Mouse (Mus musculus): ENCODE measurements around the gene Barx2. TPM values are rescaled to one million over a fixed set of nuclear protein-coding genes. Genes with fewer than 3 reads are reported as not detected.

The Barx2 gene
- polyA plus RNA-seq, 1 experiment from 2014 or later: not detected

- Histone ChIP-seq H3K9me3 (replicated peaks; ENCODE audit: control insufficient read depth, low read length) (no peaks in the 10 kb centered on the region), H3K4me2 (ENCODE audit: low read depth, low read length) (no peak overlapping the region), H3K4me3 (ENCODE audit: low read depth, low read length) (no peak overlapping the region; the same call in 1 of the 2 replicates)
These were observed 725 bp downstream of the Barx2 start for GRCm38 (mm10) chr9:31912553-31912920.

GRCm38 (mm10) chr9:31910221-31910620 is 3.0 kb downstream of the Barx2 start:
- Histone ChIP-seq H3K27ac (ENCODE audit: low read length) (no peak overlapping the region), H3K4me3 (ENCODE audit: low read depth, low read length) (no peak overlapping the region), H3K9me3 (replicated peaks; ENCODE audit: control insufficient read depth, low read length) (no peaks in the 10 kb centered on the region), H3K4me2 (ENCODE audit: low read depth, low read length) (no peak overlapping the region), H3K36me3 (ENCODE audit: control insufficient read depth, insufficient read depth) (no peaks in the 10 kb centered on the region), H3K27me3 (ENCODE audit: control insufficient read depth, insufficient read depth, low read depth, low read length) (peaks cover 52% of the 10 kb centered on the region), H3K9ac (ENCODE audit: low read depth, low read length) (no peak overlapping the region), H3K4me1 (ENCODE audit: control insufficient read depth, low read depth, low read length) (no peaks in the 10 kb centered on the region)
- ATAC-seq (ENCODE audit: low read depth): no peak
- 51% methylated on average over 5 of the region's 5 CpGs for WGBS (ENCODE audit: insufficient replicate concordance)

More at GRCm38 (mm10) chr9:31912553-31912920, 725 bp downstream of the Barx2 start:
- H3K27me3 ChIP-seq (ENCODE audit: control insufficient read depth, insufficient read depth, low read depth, low read length): peaks cover 74% of the 10 kb centered on the region
- WGBS (ENCODE audit: insufficient replicate concordance): 3% methylated on average over 16 of the region's 16 CpGs
- H3K9ac ChIP-seq (ENCODE audit: low read depth, low read length): no peak overlapping the region
- H3K27ac ChIP-seq (ENCODE audit: low read length): no peak overlapping the region
- ATAC-seq (ENCODE audit: low read depth): no peak
- H3K4me1 ChIP-seq (ENCODE audit: control insufficient read depth, low read depth, low read length): no peaks in the 10 kb centered on the region
- no peaks in the 10 kb centered on the region for H3K36me3 ChIP-seq (ENCODE audit: control insufficient read depth, insufficient read depth)

GRCm38 (mm10) chr9:31901781-31902180 is 11.5 kb downstream of the Barx2 start:
- Histone ChIP-seq H3K4me3 (ENCODE audit: low read depth, low read length) (no peak overlapping the region), H3K9me3 (replicated peaks; ENCODE audit: control insufficient read depth, low read length) (no peaks in the 10 kb centered on the region), H3K9ac (ENCODE audit: low read depth, low read length) (no peak overlapping the region), H3K4me2 (ENCODE audit: low read depth, low read length) (no peak overlapping the region), H3K27me3 (ENCODE audit: control insufficient read depth, insufficient read depth, low read depth, low read length) (no peaks in the 10 kb centered on the region), H3K36me3 (ENCODE audit: control insufficient read depth, insufficient read depth) (no peaks in the 10 kb centered on the region), H3K4me1 (ENCODE audit: control insufficient read depth, low read depth, low read length) (no peaks in the 10 kb centered on the region), H3K27ac (ENCODE audit: low read length) (no peak overlapping the region)
- WGBS (ENCODE audit: insufficient replicate concordance): 55% methylated on average over 2 of the region's 2 CpGs
- no peak for ATAC-seq (ENCODE audit: low read depth)

- no peaks in the 10 kb centered on the region for H3K4me1 ChIP-seq (ENCODE audit: control insufficient read depth, low read depth, low read length)
- H3K4me2 ChIP-seq (ENCODE audit: low read depth, low read length): no peak overlapping the region
- no peak overlapping the region for H3K9ac ChIP-seq (ENCODE audit: low read depth, low read length)
- no peak overlapping the region for H3K27ac ChIP-seq (ENCODE audit: low read length)
- no peaks in the 10 kb centered on the region for H3K36me3 ChIP-seq (ENCODE audit: control insufficient read depth, insufficient read depth)
- WGBS (ENCODE audit: insufficient replicate concordance): 53% methylated on average over 10 of the region's 10 CpGs
- H3K27me3 ChIP-seq (ENCODE audit: control insufficient read depth, insufficient read depth, low read depth, low read length): no peaks in the 10 kb centered on the region
- no peaks in the 10 kb centered on the region for H3K9me3 ChIP-seq (replicated peaks; ENCODE audit: control insufficient read depth, low read length)
- H3K4me3 ChIP-seq (ENCODE audit: low read depth, low read length): no peak overlapping the region
- no peak for ATAC-seq (ENCODE audit: low read depth)
These were observed 18.4 kb downstream of the Barx2 start for GRCm38 (mm10) chr9:31894775-31895320.

- H3K36me3 ChIP-seq (ENCODE audit: control insufficient read depth, insufficient read depth): no peaks in the 10 kb centered on the region
- H3K27ac ChIP-seq (ENCODE audit: low read length): no peak overlapping the region
- H3K27me3 ChIP-seq (ENCODE audit: control insufficient read depth, insufficient read depth, low read depth, low read length): no peaks in the 10 kb centered on the region
- WGBS (ENCODE audit: insufficient replicate concordance): 59% methylated on average over 4 of the region's 4 CpGs
- H3K4me3 ChIP-seq (ENCODE audit: low read depth, low read length): no peak overlapping the region
- no peaks in the 10 kb centered on the region for H3K9me3 ChIP-seq (replicated peaks; ENCODE audit: control insufficient read depth, low read length)
- H3K4me2 ChIP-seq (ENCODE audit: low read depth, low read length): no peak overlapping the region
- no peak overlapping the region for H3K9ac ChIP-seq (ENCODE audit: low read depth, low read length)
- H3K4me1 ChIP-seq (ENCODE audit: control insufficient read depth, low read depth, low read length): no peaks in the 10 kb centered on the region
- no peak for ATAC-seq (ENCODE audit: low read depth)
These were observed 24.9 kb downstream of the Barx2 start for GRCm38 (mm10) chr9:31888333-31888732.

GRCm38 (mm10) chr9:31886258-31886657 is 27.0 kb downstream of the Barx2 start:
- H3K4me3 ChIP-seq (ENCODE audit: low read depth, low read length): no peak overlapping the region
- no peaks in the 10 kb centered on the region for H3K4me1 ChIP-seq (ENCODE audit: control insufficient read depth, low read depth, low read length)
- H3K27me3 ChIP-seq (ENCODE audit: control insufficient read depth, insufficient read depth, low read depth, low read length): no peaks in the 10 kb centered on the region
- H3K27ac ChIP-seq (ENCODE audit: low read length): no peak overlapping the region
- no peak overlapping the region for H3K9ac ChIP-seq (ENCODE audit: low read depth, low read length)
- no peaks in the 10 kb centered on the region for H3K9me3 ChIP-seq (replicated peaks; ENCODE audit: control insufficient read depth, low read length)
- H3K4me2 ChIP-seq (ENCODE audit: low read depth, low read length): no peak overlapping the region
- WGBS (ENCODE audit: insufficient replicate concordance): 33% methylated on average over 3 of the region's 3 CpGs
- no peak for ATAC-seq (ENCODE audit: low read depth)
- H3K36me3 ChIP-seq (ENCODE audit: control insufficient read depth, insufficient read depth): no peaks in the 10 kb centered on the region

GRCm38 (mm10) chr9:31882376-31882775 is 30.9 kb downstream of the Barx2 start:
- Histone ChIP-seq H3K27ac (ENCODE audit: low read length) (no peak overlapping the region), H3K36me3 (ENCODE audit: control insufficient read depth, insufficient read depth) (no peaks in the 10 kb centered on the region), H3K9me3 (replicated peaks; ENCODE audit: control insufficient read depth, low read length) (no peaks in the 10 kb centered on the region), H3K9ac (ENCODE audit: low read depth, low read length) (no peak overlapping the region), H3K4me3 (ENCODE audit: low read depth, low read length) (no peak overlapping the region), H3K27me3 (ENCODE audit: control insufficient read depth, insufficient read depth, low read depth, low read length) (no peaks in the 10 kb centered on the region), H3K4me2 (ENCODE audit: low read depth, low read length) (no peak overlapping the region), H3K4me1 (ENCODE audit: control insufficient read depth, low read depth, low read length) (no peaks in the 10 kb centered on the region)
- no peak for ATAC-seq (ENCODE audit: low read depth)
- WGBS (ENCODE audit: insufficient replicate concordance): 52% methylated on average over 2 of the region's 2 CpGs

GRCm38 (mm10) chr9:31875556-31875955 is 37.7 kb downstream of the Barx2 start:
- WGBS (ENCODE audit: insufficient replicate concordance): 55% methylated on average over 3 of the region's 3 CpGs
- Histone ChIP-seq H3K27me3 (ENCODE audit: control insufficient read depth, insufficient read depth, low read depth, low read length) (no peaks in the 10 kb centered on the region), H3K4me2 (ENCODE audit: low read depth, low read length) (no peak overlapping the region), H3K36me3 (ENCODE audit: control insufficient read depth, insufficient read depth) (no peaks in the 10 kb centered on the region), H3K9me3 (replicated peaks; ENCODE audit: control insufficient read depth, low read length) (no peaks in the 10 kb centered on the region), H3K9ac (ENCODE audit: low read depth, low read length) (no peak overlapping the region), H3K4me1 (ENCODE audit: control insufficient read depth, low read depth, low read length) (no peaks in the 10 kb centered on the region), H3K4me3 (ENCODE audit: low read depth, low read length) (no peak overlapping the region), H3K27ac (ENCODE audit: low read length) (no peak overlapping the region)
- no peak for ATAC-seq (ENCODE audit: low read depth)

GRCm38 (mm10) chr9:31874236-31874635 is 39.0 kb downstream of the Barx2 start:
- no peak overlapping the region for H3K4me2 ChIP-seq (ENCODE audit: low read depth, low read length)
- H3K4me1 ChIP-seq (ENCODE audit: control insufficient read depth, low read depth, low read length): no peaks in the 10 kb centered on the region
- H3K27ac ChIP-seq (ENCODE audit: low read length): no peak overlapping the region
- ATAC-seq (ENCODE audit: low read depth): no peak
- H3K4me3 ChIP-seq (ENCODE audit: low read depth, low read length): no peak overlapping the region
- WGBS (ENCODE audit: insufficient replicate concordance): 66% methylated on average over 3 of the region's 3 CpGs
- H3K9ac ChIP-seq (ENCODE audit: low read depth, low read length): no peak overlapping the region
- H3K36me3 ChIP-seq (ENCODE audit: control insufficient read depth, insufficient read depth): no peaks in the 10 kb centered on the region
- no peaks in the 10 kb centered on the region for H3K9me3 ChIP-seq (replicated peaks; ENCODE audit: control insufficient read depth, low read length)
- H3K27me3 ChIP-seq (ENCODE audit: control insufficient read depth, insufficient read depth, low read depth, low read length): no peaks in the 10 kb centered on the region
